Mouse (Mus musculus) right cerebral cortex, adult 18-20 months (tissue): ENCODE results near the gene Dnah8.

Source experiments
- DNase-seq: peaks from one replicate; pipeline ENCODE4 v3.0.0; 2022; ENCODE audit warnings: mixed read lengths

Dnah8 gene

GRCm38 (mm10) chr17:30663170-30663569, 39.0 kb downstream of the Dnah8 start:
- no peak for DNase-seq

- no peak for DNase-seq
Measured at GRCm38 (mm10) chr17:30664856-30665255, 40.7 kb downstream of the Dnah8 start.

GRCm38 (mm10) chr17:30672556-30672955, 48.4 kb downstream of the Dnah8 start:
- DNase-seq: no peak

GRCm38 (mm10) chr17:30673023-30673422, 48.9 kb downstream of the Dnah8 start:
- no peak for DNase-seq

GRCm38 (mm10) chr17:30675021-30675740, 51.0 kb downstream of the Dnah8 start:
- DNase-seq: no peak

- DNase-seq: no peak
Measured at GRCm38 (mm10) chr17:30678523-30678922, 54.4 kb downstream of the Dnah8 start.

- DNase-seq: no peak
Measured at GRCm38 (mm10) chr17:30679612-30680011, 55.5 kb downstream of the Dnah8 start.

- DNase-seq: peak; percentile 8
Measured at GRCm38 (mm10) chr17:30681604-30682003, 57.5 kb downstream of the Dnah8 start.

GRCm38 (mm10) chr17:30690181-30690580, 66.0 kb downstream of the Dnah8 start:
- DNase-seq: no peak

GRCm38 (mm10) chr17:30691481-30691880, 67.3 kb downstream of the Dnah8 start:
- no peak for DNase-seq

GRCm38 (mm10) chr17:30694281-30694680, 70.1 kb downstream of the Dnah8 start:
- no peak for DNase-seq

- no peak for DNase-seq
Measured at GRCm38 (mm10) chr17:30714732-30715131, 90.6 kb downstream of the Dnah8 start.

- no peak for DNase-seq
Measured at GRCm38 (mm10) chr17:30718197-30718596, 94.0 kb downstream of the Dnah8 start.

- DNase-seq: no peak
Measured at GRCm38 (mm10) chr17:30719031-30719430, 94.9 kb downstream of the Dnah8 start.

- no peak for DNase-seq
Measured at GRCm38 (mm10) chr17:30727788-30728187, 103.6 kb downstream of the Dnah8 start.

GRCm38 (mm10) chr17:30732736-30733135, 108.6 kb downstream of the Dnah8 start:
- no peak for DNase-seq

GRCm38 (mm10) chr17:30734770-30735169, 110.6 kb downstream of the Dnah8 start:
- no peak for DNase-seq

GRCm38 (mm10) chr17:30735454-30735853, 111.3 kb downstream of the Dnah8 start:
- DNase-seq: no peak

GRCm38 (mm10) chr17:30737797-30738196, 113.6 kb downstream of the Dnah8 start:
- DNase-seq: peak; percentile 27

GRCm38 (mm10) chr17:30739769-30740168, 115.6 kb downstream of the Dnah8 start:
- DNase-seq: no peak

- DNase-seq: no peak
Measured at GRCm38 (mm10) chr17:30743947-30744346, 119.8 kb downstream of the Dnah8 start.

GRCm38 (mm10) chr17:30746056-30747024, 122.2 kb downstream of the Dnah8 start:
- DNase-seq: peak; percentile 56

GRCm38 (mm10) chr17:30749391-30749790, 125.2 kb downstream of the Dnah8 start:
- DNase-seq: no peak

- no peak for DNase-seq
Measured at GRCm38 (mm10) chr17:30750269-30750668, 126.1 kb downstream of the Dnah8 start.
